Mouse (Mus musculus) central nervous system, embryonic 11.5 days (tissue): ENCODE measurements around the gene Hoxc6. TPM values are rescaled to one million over a fixed set of nuclear protein-coding genes. Genes with fewer than 3 reads are reported as not detected.

Experiments
- polyA plus RNA-seq: library from polyadenylated mRNA; depleted of rRNA; stranded (reverse); fragments of >200 nt; gene quantifications from 2 replicates; pipeline ENCODE4 v1.2.3, GENCODE M21; 2012; rRNA removed

Gene Hoxc6
- 1.4 and 40.6 TPM in 2 replicates for polyA plus RNA-seq

GRCm38 (mm10) chr15:102997939-102998355 is at the start of gene Hoxc6:
TSS of gene Hoxc6 (plus strand) at chr15:102998257.

GRCm38 (mm10) chr15:102954192-102955006 is 43.7 kb upstream of the Hoxc6 start, which contains the start of gene Hoxc11:
TSS of gene Hoxc11 (plus strand) at chr15:102954427.

DNA sequence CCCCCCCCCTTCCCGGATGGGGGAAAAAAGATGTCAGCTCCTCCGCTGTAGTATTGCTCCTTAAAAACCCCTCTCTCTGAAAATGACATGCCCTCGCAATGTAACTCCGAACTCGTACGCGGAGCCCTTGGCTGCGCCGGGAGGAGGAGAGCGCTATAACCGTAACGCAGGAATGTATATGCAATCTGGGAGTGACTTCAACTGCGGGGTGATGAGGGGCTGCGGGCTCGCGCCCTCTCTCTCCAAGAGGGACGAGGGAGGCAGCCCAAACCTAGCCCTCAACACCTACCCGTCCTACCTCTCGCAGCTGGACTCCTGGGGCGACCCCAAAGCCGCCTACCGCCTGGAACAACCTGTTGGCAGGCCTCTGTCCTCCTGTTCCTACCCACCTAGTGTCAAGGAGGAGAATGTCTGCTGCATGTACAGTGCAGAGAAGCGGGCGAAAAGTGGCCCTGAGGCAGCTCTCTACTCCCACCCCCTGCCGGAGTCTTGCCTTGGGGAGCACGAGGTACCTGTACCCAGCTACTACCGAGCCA is 31.2 kb upstream of the Hoxc6 start, which contains the start of gene Hoxc10:
TSS of gene Hoxc10 (plus strand) at position 21 of the 536 bp plus-strand sequence.

GRCm38 (mm10) chr15:102967312-102967510 is 30.8 kb upstream of the Hoxc6 start, which contains the start of gene Hoxc5:
TSS of gene Hoxc5 (plus strand) at chr15:102967443.

GRCm38 (mm10) chr15:102976171-102976570 is 21.9 kb upstream of the Hoxc6 start, which contains the start of gene Hoxc9:
TSS of gene Hoxc9 (plus strand) at chr15:102976439.

DNA sequence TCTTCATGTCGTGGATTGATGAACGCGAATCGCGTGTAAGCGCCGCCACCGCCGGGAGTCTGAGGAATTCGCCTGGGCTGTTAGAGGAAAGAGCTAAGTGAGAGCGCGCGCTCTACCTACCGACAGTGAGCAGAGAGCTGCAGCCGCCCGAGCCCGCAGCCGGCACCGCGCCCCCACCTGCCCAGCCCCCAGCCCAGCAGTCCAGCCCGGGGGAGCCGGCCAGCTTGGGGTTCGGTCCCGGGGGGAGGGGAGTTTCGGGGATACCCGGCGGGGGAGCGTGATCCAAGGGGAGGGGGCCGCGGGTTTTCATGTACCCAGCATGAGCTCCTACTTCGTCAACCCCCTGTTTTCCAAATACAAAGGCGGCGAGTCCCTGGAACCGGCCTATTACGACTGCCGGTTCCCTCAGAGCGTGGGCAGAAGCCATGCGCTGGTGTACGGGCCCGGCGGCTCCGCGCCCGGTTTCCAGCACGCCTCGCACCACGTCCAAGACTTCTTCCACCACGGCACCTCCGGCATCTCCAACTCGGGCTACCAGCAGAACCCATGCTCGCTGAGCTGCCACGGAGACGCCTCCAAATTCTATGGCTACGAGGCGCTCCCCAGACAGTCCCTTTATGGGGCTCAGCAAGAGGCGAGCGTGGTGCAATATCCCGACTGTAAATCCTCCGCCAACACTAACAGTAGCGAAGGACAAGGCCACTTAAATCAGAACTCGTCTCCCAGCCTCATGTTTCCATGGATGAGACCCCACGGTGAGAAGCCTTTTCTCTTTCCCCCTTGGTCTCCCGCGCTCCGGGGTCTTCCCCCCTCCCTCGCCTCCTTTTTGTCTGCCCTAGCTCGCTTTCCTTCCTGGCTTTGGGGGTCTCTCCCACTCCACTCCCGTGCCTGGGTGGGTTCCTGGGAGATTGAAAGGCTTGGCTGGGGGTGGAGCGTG is 7.3 kb upstream of the Hoxc6 start, which contains the start of gene Hoxc8:
TSS of gene Hoxc8 (plus strand) at position 147 of the 937 bp plus-strand sequence.

DNA sequence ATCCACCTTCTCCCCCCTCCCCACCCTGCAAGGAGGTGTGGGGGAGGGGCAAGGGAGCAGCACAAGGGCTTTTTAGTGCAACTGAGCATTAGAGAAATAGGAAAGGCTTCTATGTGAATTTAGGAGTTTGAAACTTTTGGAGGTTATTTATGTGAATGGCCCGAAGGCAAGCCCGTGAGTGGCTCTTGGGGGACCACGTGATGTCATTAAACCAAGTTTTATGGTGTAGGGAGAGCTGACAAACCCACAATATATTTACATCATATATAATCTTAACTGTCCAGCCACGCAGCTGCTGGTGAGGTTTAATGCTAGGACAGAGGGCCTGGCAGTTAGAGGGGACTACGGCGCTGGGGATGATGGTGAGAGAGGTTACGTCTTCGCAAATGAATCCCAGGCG is 20.6 kb downstream of the Hoxc6 start, which contains the start of gene Hoxc4:
TSS of gene Hoxc4 (plus strand) at position 299 of the 400 bp plus-strand sequence.

Other genes with a start within 250 kb of the Hoxc6 start
- 0.06 and 0.16 TPM in 2 replicates for gene Hoxc13, start 77.2 kb upstream of the Hoxc6 start, polyA plus RNA-seq
- gene Hoxc12, start 61.5 kb upstream of the Hoxc6 start, polyA plus RNA-seq, result 0.45 TPM in 1 of 2 replicates, not detected in the other
- gene Hoxc11, start 43.8 kb upstream of the Hoxc6 start, polyA plus RNA-seq, result 2.9 TPM in 1 of 2 replicates, not detected in the other
- 0.13 and 15.9 TPM in 2 replicates for gene Hoxc10, start 31.5 kb upstream of the Hoxc6 start, polyA plus RNA-seq
- gene Hoxc5, start 30.8 kb upstream of the Hoxc6 start, polyA plus RNA-seq, result 1.2 and 17.6 TPM in 2 replicates
- 0.11 and 6.4 TPM in 2 replicates for gene Hoxc9, start 21.8 kb upstream of the Hoxc6 start, polyA plus RNA-seq
- gene Hoxc8, start 7.7 kb upstream of the Hoxc6 start, polyA plus RNA-seq, result 0.50 and 15.2 TPM in 2 replicates
- gene Hoxc4, start 20.7 kb downstream of the Hoxc6 start, polyA plus RNA-seq, result 0.94 and 24.0 TPM in 2 replicates
- 16.9 and 31.1 TPM in 2 replicates for gene Smug1, start 168.8 kb downstream of the Hoxc6 start, polyA plus RNA-seq
- 168 and 169 TPM in 2 replicates for gene Cbx5, start 241.6 kb downstream of the Hoxc6 start, polyA plus RNA-seq
- gene Hnrnpa1, start 242.2 kb downstream of the Hoxc6 start, polyA plus RNA-seq, result 2,386 and 3,736 TPM in 2 replicates